Mouse (Mus musculus) CH12.LX (cell line): ENCODE data around the gene Ccdc63. TPM values are rescaled to one million over a fixed set of nuclear protein-coding genes. Genes with fewer than 3 reads are reported as not detected.

ENCODE experiments used
- DNase-seq: peaks from one replicate; pipeline ENCODE4 v3.0.0-alpha.2; 2013; ENCODE audit errors: extremely low read depth
- H3K27ac ChIP-seq: 2 replicates; pipeline ENCODE4 v1.5.1; 2012; ENCODE audit warnings: low read depth, mild to moderate bottlenecking, control low read depth, moderate library complexity; ENCODE audit not compliant: insufficient read depth
- H3K27me3 ChIP-seq: replicated peaks from 2 replicates; pipeline ENCODE3; 2012; ENCODE audit warnings: inconsistent platforms
- H3K36me3 ChIP-seq, 2 experiments: replicated peaks in 1 of 2; 2 replicates each; pipeline versions ENCODE3 to v1.6.1; 2012; ENCODE audit warnings: inconsistent platforms in 1 of 2, low read length in 1 of 2, mild to moderate bottlenecking in 1 of 2, mixed read lengths in 1 of 2, moderate library complexity in 1 of 2; ENCODE audit not compliant: control insufficient read depth in 1 of 2, insufficient read depth in 1 of 2
- H3K4me1 ChIP-seq, 2 experiments: 2 replicates each; pipeline ENCODE4 v1.6.1; 2012; ENCODE audit warnings: inconsistent platforms in 1 of 2, moderate library complexity in 1 of 2; ENCODE audit not compliant: insufficient read depth in 2 of 2, control insufficient read depth in 1 of 2
- H3K4me2 ChIP-seq: 2 replicates; pipeline ENCODE4 v1.6.1; 2012; ENCODE audit warnings: low read depth, mild to moderate bottlenecking, control low read depth; ENCODE audit not compliant: poor library complexity, insufficient read depth, severe bottlenecking
- H3K4me3 ChIP-seq, 3 experiments: fragments of 150-350 bp in 1 of 3; sonication (generic) in 1 of 3; replicated peaks in 1 of 3; 2 replicates each; pipeline versions ENCODE3 to v1.5.1; 2011 to 2012; ENCODE audit warnings: low read depth in 2 of 3, low read length in 2 of 3, mild to moderate bottlenecking in 2 of 3, moderate library complexity in 2 of 3, control low read depth in 1 of 3, improper control_type of control experiment in 1 of 3, inconsistent platforms in 1 of 3, mixed read lengths in 1 of 3; ENCODE audit not compliant: poor library complexity in 1 of 3
- H3K79me2 ChIP-seq: replicated peaks from 2 replicates; pipeline ENCODE4 v1.6.1; 2012; ENCODE audit warnings: mild to moderate bottlenecking, moderate library complexity; ENCODE audit not compliant: control insufficient read depth, poor library complexity, insufficient read depth, severe bottlenecking; ENCODE audit errors: extremely low read depth
- H3K9ac ChIP-seq: 2 replicates; pipeline ENCODE4 v1.6.1; 2012; ENCODE audit warnings: low read depth, mild to moderate bottlenecking, control low read depth, moderate library complexity; ENCODE audit not compliant: insufficient read depth
- H3K9me3 ChIP-seq: replicated peaks from 2 replicates; pipeline ENCODE3; 2012; ENCODE audit warnings: low read length, inconsistent platforms, mixed read lengths
- CHD1 ChIP-seq: IDR thresholded peaks from 2 replicates; pipeline ENCODE4 v1.6.1; 2012; ENCODE audit warnings: low read depth, low read length, improper control_type of control experiment, inconsistent platforms
- ELF1 ChIP-seq: IDR thresholded peaks from 2 replicates; pipeline ENCODE4 v1.6.1; 2014; ENCODE audit warnings: low read depth, mild to moderate bottlenecking, inconsistent platforms, low read length, improper control_type of control experiment
- ETS1 ChIP-seq: conservative IDR thresholded peaks from 2 replicates; pipeline ENCODE4 v1.6.1; 2012; ENCODE audit warnings: low read depth, mild to moderate bottlenecking, inconsistent platforms, low read length, improper control_type of control experiment, moderate library complexity
- GABPA ChIP-seq: IDR thresholded peaks from 2 replicates; pipeline ENCODE4 v1.6.1; 2012; ENCODE audit warnings: low read depth, low read length, improper control_type of control experiment, inconsistent platforms; ENCODE audit not compliant: insufficient replicate concordance
- KAT2A ChIP-seq: IDR thresholded peaks from 2 replicates; pipeline ENCODE4 v1.6.1; 2012; ENCODE audit warnings: low read length, improper control_type of control experiment, inconsistent platforms; ENCODE audit not compliant: insufficient replicate concordance
- MAFK ChIP-seq: IDR thresholded peaks from 2 replicates; pipeline ENCODE4 v1.6.1; 2011; ENCODE audit warnings: low read length, improper control_type of control experiment; ENCODE audit not compliant: insufficient replicate concordance
- MAZ ChIP-seq: IDR thresholded peaks from 2 replicates; pipeline ENCODE4 v1.6.1; 2012; ENCODE audit warnings: low read depth, mild to moderate bottlenecking, inconsistent platforms, low read length, improper control_type of control experiment, moderate library complexity
- MEF2A ChIP-seq: IDR thresholded peaks from 2 replicates; pipeline ENCODE4 v1.6.1; 2014; ENCODE audit warnings: low read depth, mild to moderate bottlenecking, inconsistent platforms, low read length, improper control_type of control experiment, borderline replicate concordance
- POLR2A ChIP-seq: IDR thresholded peaks from 2 replicates; pipeline ENCODE4 v1.6.1; 2011; ENCODE audit warnings: low read depth, mild to moderate bottlenecking, improper control_type of control experiment, low read length
- RCOR1 ChIP-seq: conservative IDR thresholded peaks from 2 replicates; pipeline ENCODE4 v1.6.1; 2012; ENCODE audit warnings: low read depth, mild to moderate bottlenecking, inconsistent platforms, low read length, improper control_type of control experiment
- SMC3 ChIP-seq: IDR thresholded peaks from 2 replicates; pipeline ENCODE4 v1.6.1; 2011; ENCODE audit warnings: low read depth, low read length, improper control_type of control experiment
- TBP ChIP-seq: conservative IDR thresholded peaks from 2 replicates; pipeline ENCODE4 v1.6.1; 2011; ENCODE audit warnings: low read depth, low read length, improper control_type of control experiment
- TCF12 ChIP-seq: IDR thresholded peaks from 2 replicates; pipeline ENCODE4 v1.6.1; 2014; ENCODE audit warnings: low read depth, mild to moderate bottlenecking, inconsistent platforms, low read length, improper control_type of control experiment
- UBTF ChIP-seq: IDR thresholded peaks from 2 replicates; pipeline ENCODE4 v1.6.1; 2012; ENCODE audit warnings: low read depth, mild to moderate bottlenecking, inconsistent platforms, low read length, improper control_type of control experiment, moderate library complexity
- USF1 ChIP-seq: IDR thresholded peaks from 2 replicates; pipeline ENCODE4 v1.6.1; 2014; ENCODE audit warnings: low read depth, mild to moderate bottlenecking, inconsistent platforms, low read length, improper control_type of control experiment
- ZC3H11A ChIP-seq: IDR thresholded peaks from 2 replicates; pipeline ENCODE4 v1.6.1; 2012; ENCODE audit warnings: low read depth, mild to moderate bottlenecking, inconsistent platforms, low read length, improper control_type of control experiment
- ZNF384 ChIP-seq: IDR thresholded peaks from 2 replicates; pipeline ENCODE4 v1.6.1; 2012; ENCODE audit warnings: low read depth, low read length, improper control_type of control experiment, inconsistent platforms
- dilution Hi-C: fragments of 300-500 bp; cut with MboI; formaldehyde crosslinking; loops from 2 replicates; pipeline ENCODE4 v1.14.3; 2020; ENCODE audit warnings: low sequenced_read_pairs; ENCODE audit not compliant: extremely low pct_unique_long_range_greater_than_20kb, extremely low pct_ligation_motif_present
- in situ Hi-C: fragments of 300-500 bp; cut with MboI; formaldehyde crosslinking; loops from 3 replicates; pipeline ENCODE4 v1.14.3; 2019; ENCODE audit warnings: low sequenced_read_pairs, low pct_ligation_motif_present, low pct_unique_long_range_greater_than_20kb, mixed read lengths
- polyA plus RNA-seq: library from polyadenylated mRNA; unstranded; fragments of >175 nt; gene quantifications from 2 replicates; pipeline ENCODE4 v1.2.1, GENCODE M21; 2012; ENCODE audit warnings: low read depth; ENCODE audit not compliant: insufficient read length
- total RNA-seq, 2 experiments: library from RNA; depleted of rRNA; stranded (reverse); fragments of 300-350 nt in 1 of 2; fragments of >200 nt in 1 of 2; gene quantifications; 2 replicates each; pipeline ENCODE4 v1.2.3; 2012 to 2014

Ccdc63 gene
- total and polyA plus RNA-seq, 3 experiments = 0.39 to 0.70 (median 0.47) TPM

DNA sequence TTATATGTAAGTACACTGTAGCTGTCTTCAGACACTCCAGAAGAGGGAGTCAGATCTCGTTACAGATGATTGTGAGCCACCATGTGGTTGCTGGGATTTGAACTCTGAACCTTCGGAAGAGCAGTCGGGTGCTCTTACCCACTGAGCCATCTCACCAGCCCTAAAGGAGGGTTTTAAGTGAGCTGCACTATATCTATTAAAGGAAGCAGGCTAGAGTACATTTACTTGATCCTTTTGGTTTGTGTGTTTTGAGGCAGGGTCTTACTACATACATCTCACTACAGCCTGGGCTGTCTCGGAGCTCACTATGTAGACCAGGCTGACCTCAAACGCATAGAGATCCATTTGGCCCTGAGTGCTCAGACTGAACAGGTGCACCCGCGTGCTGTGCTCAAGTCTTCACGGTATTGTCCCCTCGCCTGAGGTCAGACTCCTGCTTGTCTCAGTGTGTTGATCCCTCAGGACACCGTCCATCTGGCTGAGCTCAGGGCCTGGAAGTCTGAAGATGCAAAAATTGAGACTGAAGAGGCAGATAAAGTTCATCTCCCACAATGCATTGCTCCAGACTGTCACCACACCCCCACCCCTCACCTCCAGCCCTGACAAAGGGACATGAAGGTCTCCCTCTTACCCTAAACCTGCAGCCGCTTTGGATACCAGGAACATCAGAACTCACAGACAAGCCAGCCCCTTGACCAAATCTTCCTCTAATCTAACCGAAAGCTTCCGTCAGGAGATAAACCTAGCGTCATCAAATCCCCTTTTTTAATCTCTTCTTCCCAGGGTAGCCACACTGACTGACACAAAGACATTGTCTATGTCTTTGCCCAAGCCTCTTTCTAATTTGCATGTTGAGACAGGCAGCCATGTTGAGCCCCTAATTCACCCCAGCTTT, 6.0 kb downstream of the Ccdc63 start:
- dilution Hi-C loops = no loop called here
- Histone ChIP-seq H3K79me2 (no peaks in the 10 kb centered on the region), H3K9ac (no peak overlapping the region), H3K27me3 (no peaks in the 10 kb centered on the region), H3K4me3 (no peak overlapping the region), H3K27ac (no peak overlapping the region), H3K36me3 (no peaks in the 10 kb centered on the region), H3K9me3 (no peaks in the 10 kb centered on the region), H3K4me1 (peaks cover 5 to 16% of the 10 kb centered on the region in 2 experiments)
- in situ Hi-C loops = loop anchor here (5.0 to 25.0 kb wide), 3 partner anchors 53 to 503 kb away; partner anchors contain the start of genes P2rx7 and Tctn1
- TF ChIP-seq TBP (peak; percentile 72), MAZ (no peak)
- TF ChIP-seq, all 38 proteins: peak for 1
- no peak for DNase-seq
- H3K4me2 ChIP-seq = no peak overlapping the region

- Histone ChIP-seq H3K9ac (no peak overlapping the region), H3K4me2 (no peak overlapping the region), H3K4me3 (no peak overlapping the region), H3K36me3 (no peaks in the 10 kb centered on the region), H3K79me2 (no peaks in the 10 kb centered on the region), H3K27me3 (no peaks in the 10 kb centered on the region), H3K9me3 (no peaks in the 10 kb centered on the region), H3K27ac (no peak overlapping the region), H3K4me1 (peaks cover 5 to 19% of the 10 kb centered on the region in 2 experiments)
- no peak for DNase-seq
- in situ Hi-C loops = loop anchor here (5.0 to 25.0 kb wide), 3 partner anchors 54 to 504 kb away; partner anchors contain the start of genes P2rx7 and Tctn1
- dilution Hi-C loops = no loop called here
- TF ChIP-seq UBTF (no peak), CHD1 (no peak), ZC3H11A (no peak), RCOR1 (no peak), SMC3 (no peak), ZNF384 (no peak), MEF2A (no peak), GABPA (no peak), POLR2A (no peak), MAZ (no peak), USF1 (no peak), ELF1 (no peak), ETS1 (no peak), KAT2A (no peak), TCF12 (no peak), MAFK (no peak)
Observed at GRCm38 (mm10) chr5:122133050-122133389, 7.6 kb downstream of the Ccdc63 start.
